Mouse (Mus musculus): ENCODE measurements around the gene Calm3. TPM values are rescaled to one million over a fixed set of nuclear protein-coding genes. Genes with fewer than 3 reads are reported as not detected.

The Calm3 gene
- total and polyA plus RNA-seq, 2 experiments from 2014 or later: 441 to 2,018 TPM

DNA sequence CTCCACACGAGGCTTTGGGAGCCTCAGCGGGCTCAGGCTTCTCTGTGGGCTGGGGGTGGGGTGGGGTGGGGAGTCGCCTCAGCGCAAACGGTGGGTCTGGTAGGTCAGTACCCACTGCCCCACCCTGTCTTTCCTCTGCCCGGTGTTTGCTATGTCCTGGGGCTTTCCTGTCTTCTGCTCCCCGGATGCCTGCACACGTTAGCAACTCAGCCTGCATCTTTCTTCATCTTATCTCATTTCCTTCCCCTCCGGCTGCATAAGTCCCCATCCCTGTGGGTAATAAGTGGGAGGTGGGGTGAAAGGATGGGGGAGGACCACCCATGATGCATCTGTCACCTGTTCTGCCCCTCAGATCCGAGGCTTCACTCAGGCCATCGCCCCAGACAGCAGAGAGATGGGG lies 15.5 kb downstream of the Calm3 start:
- no peak overlapping the region for H3K27ac ChIP-seq
- 46% methylated on average over 11 of the region's 11 CpGs for WGBS
- no peaks in the 10 kb centered on the region for H3K4me1 ChIP-seq (ENCODE audit: insufficient read depth, low read length)
- H3K36me3 ChIP-seq (ENCODE audit: insufficient read depth, low read length): no peaks in the 10 kb centered on the region
- H3K27me3 ChIP-seq (ENCODE audit: insufficient read depth, low read length): no peaks in the 10 kb centered on the region
- ATAC-seq (no peak), DNase-seq (ENCODE audit: low spot score) (no peak)
- no peak overlapping the region for H3K4me2 ChIP-seq (ENCODE audit: low read depth, low read length)
- H3K9ac ChIP-seq (replicated peaks; ENCODE audit: low read length): no peak overlapping the region
- no peaks in the 10 kb centered on the region for H3K9me3 ChIP-seq (ENCODE audit: low read length)
- no peak overlapping the region for H3K4me3 ChIP-seq (ENCODE audit: low read length)
- no peak for TF ChIP-seq CTCF (IDR thresholded peaks at IDR 0.05; ENCODE audit: low read depth)

DNA sequence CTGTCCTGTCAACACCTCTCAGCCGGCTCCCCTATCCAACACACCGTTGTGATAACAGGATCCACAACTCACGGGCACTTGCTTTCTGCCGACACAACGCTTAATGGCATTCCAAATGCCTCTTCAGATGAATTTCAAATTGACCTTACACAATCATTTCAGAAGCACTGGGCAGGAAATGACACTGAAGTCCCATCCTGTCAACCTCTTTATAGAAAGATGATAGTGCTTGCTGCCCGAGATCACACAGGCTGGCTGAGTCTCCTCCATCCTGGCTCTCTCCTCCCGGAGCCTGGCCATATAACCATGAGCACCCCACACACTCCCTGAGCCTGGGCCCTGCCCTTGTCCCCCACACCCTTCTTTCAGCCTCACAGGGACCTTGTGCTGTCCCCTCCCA lies 16.1 kb downstream of the Calm3 start:
- TF ChIP-seq CTCF (IDR thresholded peaks at IDR 0.05; ENCODE audit: low read depth): no peak
- H3K27ac ChIP-seq: no peak overlapping the region
- no peaks in the 10 kb centered on the region for H3K9me3 ChIP-seq (ENCODE audit: low read length)
- WGBS: 69% methylated on average over 7 of the region's 7 CpGs
- ATAC-seq: no peak
- no peak for DNase-seq (ENCODE audit: low spot score)
- H3K9ac ChIP-seq (replicated peaks; ENCODE audit: low read length): no peak overlapping the region
- no peaks in the 10 kb centered on the region for H3K27me3 ChIP-seq (ENCODE audit: insufficient read depth, low read length)
- no peaks in the 10 kb centered on the region for H3K4me1 ChIP-seq (ENCODE audit: insufficient read depth, low read length)
- H3K4me3 ChIP-seq (ENCODE audit: low read length): no peak overlapping the region
- H3K4me2 ChIP-seq (ENCODE audit: low read depth, low read length): no peak overlapping the region
- no peaks in the 10 kb centered on the region for H3K36me3 ChIP-seq (ENCODE audit: insufficient read depth, low read length)

GRCm38 (mm10) chr7:16906889-16907559 lies 16.9 kb downstream of the Calm3 start:
- DNase-seq (ENCODE audit: low spot score): no peak
- H3K4me2 ChIP-seq (ENCODE audit: low read depth, low read length): no peak overlapping the region
- no peak overlapping the region for H3K9ac ChIP-seq (replicated peaks; ENCODE audit: low read length)
- no peak overlapping the region for H3K4me3 ChIP-seq (ENCODE audit: low read length)
- no peaks in the 10 kb centered on the region for H3K9me3 ChIP-seq (ENCODE audit: low read length)
- WGBS: 90% methylated on average over 41 of the region's 41 CpGs
- no peaks in the 10 kb centered on the region for H3K4me1 ChIP-seq (ENCODE audit: insufficient read depth, low read length)
- TF ChIP-seq CTCF (IDR thresholded peaks at IDR 0.05; ENCODE audit: low read depth): no peak
- no peaks in the 10 kb centered on the region for H3K27me3 ChIP-seq (ENCODE audit: insufficient read depth, low read length)
- no peak for ATAC-seq
- H3K27ac ChIP-seq: no peak overlapping the region
- H3K36me3 ChIP-seq (ENCODE audit: insufficient read depth, low read length): no peaks in the 10 kb centered on the region

DNA sequence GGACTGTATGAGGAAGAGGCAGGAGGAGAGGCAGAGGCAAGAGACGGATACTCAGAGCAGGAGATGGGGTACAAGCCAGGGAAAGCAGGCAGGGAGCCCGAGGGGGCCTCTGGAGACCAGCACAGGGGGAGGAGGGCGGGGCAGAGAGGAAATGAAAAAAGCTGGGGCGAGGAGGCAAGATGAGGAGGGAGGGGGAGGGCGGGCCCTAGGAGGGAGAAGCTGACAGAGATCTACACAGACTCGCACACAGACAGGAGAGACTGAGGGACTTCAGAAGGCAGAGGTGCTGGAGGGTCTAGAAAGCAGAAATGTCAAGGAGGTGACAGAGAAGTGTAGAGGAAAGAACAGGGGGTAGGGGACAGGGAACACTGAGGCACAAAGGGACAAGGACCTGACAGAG lies 17.6 kb downstream of the Calm3 start, which contains the start of gene Ptgir:
TSS of gene Ptgir (plus strand) at position 210 of the 400 bp plus-strand sequence.
- Histone ChIP-seq H3K36me3 (ENCODE audit: insufficient read depth, low read length) (no peaks in the 10 kb centered on the region), H3K27ac (no peak within 1 kb of the TSS), H3K4me2 (ENCODE audit: low read depth, low read length) (no peak within 1 kb of the TSS), H3K4me1 (ENCODE audit: insufficient read depth, low read length) (no peaks in the 10 kb centered on the region), H3K9me3 (ENCODE audit: low read length) (no peaks in the 10 kb centered on the region), H3K4me3 (ENCODE audit: low read length) (no peak within 1 kb of the TSS), H3K27me3 (ENCODE audit: insufficient read depth, low read length) (no peaks in the 10 kb centered on the region), H3K9ac (replicated peaks; ENCODE audit: low read length) (no peak within 1 kb of the TSS)
- no peak for DNase-seq (ENCODE audit: low spot score)
- ATAC-seq: no peak
- WGBS: 16% methylated on average over 6 of the region's 6 CpGs
- TF ChIP-seq CTCF (IDR thresholded peaks at IDR 0.05; ENCODE audit: low read depth): no peak

DNA sequence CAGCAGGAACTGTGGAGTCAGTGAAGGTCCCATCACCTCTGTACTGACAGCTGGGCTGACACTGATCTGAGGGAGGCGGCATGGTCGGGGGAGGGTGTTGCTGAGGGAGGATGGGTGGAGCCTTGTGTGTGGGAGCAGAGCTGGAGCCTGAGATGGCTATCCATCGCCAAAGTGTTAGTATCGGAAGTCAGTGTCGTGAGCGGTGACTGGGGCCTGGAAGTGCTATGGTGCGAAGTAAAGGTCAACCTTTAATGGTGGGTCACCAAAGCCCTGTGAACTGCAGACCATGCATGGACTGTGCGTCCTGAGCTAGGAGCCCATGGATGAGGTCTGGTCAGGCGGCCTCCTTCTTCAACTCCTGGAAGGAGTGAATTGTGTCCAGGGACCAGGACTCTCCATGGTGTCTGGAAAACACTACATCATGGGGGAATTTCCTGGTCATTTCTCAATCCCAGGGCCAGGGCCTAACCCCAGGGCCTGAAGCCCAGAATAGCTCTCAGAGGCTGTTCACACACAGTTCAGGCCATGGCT lies 18.4 kb downstream of the Calm3 start:
- H3K9ac ChIP-seq (replicated peaks; ENCODE audit: low read length): no peak overlapping the region
- no peak for TF ChIP-seq CTCF (IDR thresholded peaks at IDR 0.05; ENCODE audit: low read depth)
- no peak overlapping the region for H3K4me2 ChIP-seq (ENCODE audit: low read depth, low read length)
- no peaks in the 10 kb centered on the region for H3K36me3 ChIP-seq (ENCODE audit: insufficient read depth, low read length)
- H3K4me3 ChIP-seq (ENCODE audit: low read length): no peak overlapping the region
- ATAC-seq (no peak), DNase-seq (ENCODE audit: low spot score) (no peak)
- H3K27ac ChIP-seq: no peak overlapping the region
- no peaks in the 10 kb centered on the region for H3K27me3 ChIP-seq (ENCODE audit: insufficient read depth, low read length)
- WGBS: 60% methylated on average over 9 of the region's 9 CpGs
- no peaks in the 10 kb centered on the region for H3K4me1 ChIP-seq (ENCODE audit: insufficient read depth, low read length)
- no peaks in the 10 kb centered on the region for H3K9me3 ChIP-seq (ENCODE audit: low read length)

- no peak overlapping the region for H3K4me3 ChIP-seq (ENCODE audit: low read length)
- TF ChIP-seq CTCF (IDR thresholded peaks at IDR 0.05; ENCODE audit: low read depth): no peak
- H3K4me2 ChIP-seq (ENCODE audit: low read depth, low read length): no peak overlapping the region
- H3K9ac ChIP-seq (replicated peaks; ENCODE audit: low read length): no peak overlapping the region
- no peaks in the 10 kb centered on the region for H3K36me3 ChIP-seq (ENCODE audit: insufficient read depth, low read length)
- no peaks in the 10 kb centered on the region for H3K9me3 ChIP-seq (ENCODE audit: low read length)
- H3K4me1 ChIP-seq (ENCODE audit: insufficient read depth, low read length): no peaks in the 10 kb centered on the region
- no peak overlapping the region for H3K27ac ChIP-seq
- no peaks in the 10 kb centered on the region for H3K27me3 ChIP-seq (ENCODE audit: insufficient read depth, low read length)
- DNase-seq (ENCODE audit: low spot score): no peak
- WGBS: 45% methylated on average over 8 of the region's 10 CpGs
- ATAC-seq: no peak
Measured at GRCm38 (mm10) chr7:16904120-16904675, 19.7 kb downstream of the Calm3 start.

DNA sequence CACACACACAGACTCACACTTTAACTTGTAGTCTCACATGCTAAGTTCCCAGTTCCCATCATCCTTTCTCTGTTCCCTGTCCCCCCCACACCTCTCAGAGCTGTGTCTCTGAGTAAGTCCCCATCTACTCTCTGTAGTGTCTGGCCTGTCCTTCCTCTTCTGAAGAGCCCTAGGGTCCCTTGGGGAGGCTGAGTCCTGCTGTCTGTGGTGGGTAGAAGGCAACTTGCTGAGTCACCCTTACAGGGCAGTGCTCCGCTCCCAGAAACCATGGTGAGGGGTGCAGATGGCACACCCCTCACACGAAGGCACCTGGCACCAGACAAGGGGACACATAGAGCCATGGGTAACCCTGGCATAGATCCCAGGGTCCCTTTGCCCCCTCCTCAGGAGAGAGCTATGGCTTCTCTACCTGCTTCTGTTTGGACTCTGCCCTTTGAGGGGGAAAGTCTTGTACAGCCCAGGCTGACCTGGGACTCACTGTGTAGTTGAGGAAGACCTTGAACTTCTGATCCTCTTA lies 20.4 kb downstream of the Calm3 start:
- H3K27me3 ChIP-seq (ENCODE audit: insufficient read depth, low read length): no peaks in the 10 kb centered on the region

More for the DNA sequence above, 20.4 kb downstream of the Calm3 start:
- DNase-seq (ENCODE audit: low spot score) (no peak), ATAC-seq (no peak)
- Histone ChIP-seq H3K9ac (replicated peaks; ENCODE audit: low read length) (no peak overlapping the region), H3K9me3 (ENCODE audit: low read length) (no peaks in the 10 kb centered on the region), H3K4me3 (ENCODE audit: low read length) (no peak overlapping the region), H3K4me2 (ENCODE audit: low read depth, low read length) (no peak overlapping the region), H3K36me3 (ENCODE audit: insufficient read depth, low read length) (no peaks in the 10 kb centered on the region), H3K4me1 (ENCODE audit: insufficient read depth, low read length) (no peaks in the 10 kb centered on the region), H3K27ac (no peak overlapping the region)
- WGBS: 67% methylated on average over 2 of the region's 2 CpGs
- TF ChIP-seq CTCF (IDR thresholded peaks at IDR 0.05; ENCODE audit: low read depth): no peak
